Mouse (Mus musculus) small intestine, adult 2 months (tissue): ENCODE data around the gene Ears2. TPM values are rescaled to one million over a fixed set of nuclear protein-coding genes. Genes with fewer than 3 reads are reported as not detected.
A peak's percentile ranks its signal among the peaks of the same experiment; 100 is the strongest.

Experiments
- H3K27ac ChIP-seq: fragments of 200-500 bp; 2 replicates; pipeline ENCODE4 v1.5.1; 2012; ENCODE audit warnings: low read depth, low read length, control low read depth, inconsistent platforms; ENCODE audit not compliant: insufficient read depth
- H3K27me3 ChIP-seq: fragments of 200-500 bp; 2 replicates; pipeline ENCODE4 v1.6.1; 2012; ENCODE audit warnings: mild to moderate bottlenecking, moderate library complexity, low read length, inconsistent platforms; ENCODE audit not compliant: control insufficient read depth, insufficient read depth
- H3K36me3 ChIP-seq: fragments of 200-500 bp; 2 replicates; pipeline ENCODE4 v1.6.1; 2012; ENCODE audit warnings: mild to moderate bottlenecking, low read length, control low read depth, inconsistent platforms; ENCODE audit not compliant: control insufficient read depth, insufficient read depth
- H3K4me1 ChIP-seq: fragments of 200-500 bp; 2 replicates; pipeline ENCODE4 v1.6.1; 2012; ENCODE audit warnings: low read length, inconsistent platforms, mixed read lengths; ENCODE audit not compliant: control insufficient read depth, insufficient read depth, insufficient read length
- H3K4me3 ChIP-seq: fragments of 200-500 bp; 2 replicates; pipeline ENCODE4 v1.5.1; 2012; ENCODE audit warnings: low read depth, mild to moderate bottlenecking, control low read depth, inconsistent platforms, low read length, moderate library complexity
- CTCF ChIP-seq: fragments of 200-500 bp; IDR thresholded peaks from 2 replicates; pipeline ENCODE4 v1.5.1; 2012; ENCODE audit warnings: low read depth, mild to moderate bottlenecking, control low read depth, inconsistent platforms, low read length, moderate library complexity, mixed read lengths; ENCODE audit not compliant: insufficient replicate concordance, insufficient read length; ENCODE audit errors: extremely low read depth
- POLR2A ChIP-seq: fragments of 200-500 bp; IDR thresholded peaks from 2 replicates; pipeline ENCODE4 v1.6.1; 2012; ENCODE audit warnings: low read depth, mild to moderate bottlenecking, control low read depth, inconsistent platforms, low read length, moderate library complexity
- WGBS: fragments of 180-500 bp; shearing (Covaris S2); methylation state at CpG from one replicate; pipeline ENCODE4 v1.1.7; 2018; 5-methylcytosine and 5-hydroxymethylcytosine counted together
- polyA plus RNA-seq: library from polyadenylated mRNA; depleted of rRNA; stranded (reverse); fragments of >200 nt; gene quantifications from 2 replicates; pipeline ENCODE4 v1.2.3, GENCODE M21; 2012

Gene Ears2
- polyA plus RNA-seq, 1 experiment: 7.4 TPM

- no peak overlapping the region for H3K27ac ChIP-seq
- peaks cover 10% of the 10 kb centered on the region; the same call in 1 of the 2 replicates for H3K4me1 ChIP-seq
- H3K36me3 ChIP-seq: peaks cover 11% of the 10 kb centered on the region
- WGBS: 48% methylated on average over 1 of the region's 1 CpGs
- TF ChIP-seq POLR2A (no peak), CTCF (no peak)
- H3K4me3 ChIP-seq: no peak overlapping the region
- no peaks in the 10 kb centered on the region for H3K27me3 ChIP-seq
Observed at GRCm38 (mm10) chr7:122065656-122066055, 1.4 kb downstream of the Ears2 start.

GRCm38 (mm10) chr7:122056633-122057032 is 10.4 kb downstream of the Ears2 start:
- TF ChIP-seq CTCF (no peak), POLR2A (no peak)
- H3K4me3 ChIP-seq: no peak overlapping the region
- no peak overlapping the region for H3K27ac ChIP-seq
- peaks cover 3% of the 10 kb centered on the region; the same call in 1 of the 2 replicates for H3K4me1 ChIP-seq
- WGBS: 69% methylated on average over 5 of the region's 5 CpGs
- peaks cover 17% of the 10 kb centered on the region for H3K36me3 ChIP-seq
- H3K27me3 ChIP-seq: no peaks in the 10 kb centered on the region

GRCm38 (mm10) chr7:122050834-122051233 is 16.2 kb downstream of the Ears2 start:
- Histone ChIP-seq H3K36me3 (peaks cover 16% of the 10 kb centered on the region), H3K4me1 (peaks cover 10% of the 10 kb centered on the region; the same call in 1 of the 2 replicates), H3K27me3 (no peaks in the 10 kb centered on the region), H3K27ac (no peak overlapping the region), H3K4me3 (no peak overlapping the region)
- WGBS: 71% methylated on average over 1 of the region's 1 CpGs
- TF ChIP-seq POLR2A (no peak), CTCF (no peak)

- Histone ChIP-seq H3K4me3 (no peak overlapping the region), H3K4me1 (peaks cover 16% of the 10 kb centered on the region; the same call in 1 of the 2 replicates), H3K27me3 (no peaks in the 10 kb centered on the region), H3K27ac (no peak overlapping the region), H3K36me3 (peaks cover 2% of the 10 kb centered on the region; the same call in 1 of the 2 replicates)
- 93% methylated on average over 9 of the region's 9 CpGs for WGBS
- TF ChIP-seq CTCF (no peak), POLR2A (no peak)
Observed at GRCm38 (mm10) chr7:122048191-122048590, 18.9 kb downstream of the Ears2 start.

- peak overlapping the region; percentile 59 for H3K27ac ChIP-seq
- H3K36me3 ChIP-seq: peaks cover 4% of the 10 kb centered on the region; the same call in 1 of the 2 replicates
- TF ChIP-seq CTCF (no peak), POLR2A (no peak)
Observed at GRCm38 (mm10) chr7:122046813-122047212, 20.2 kb downstream of the Ears2 start.

GRCm38 (mm10) chr7:122045711-122046110 is 21.4 kb downstream of the Ears2 start:
- H3K4me1 ChIP-seq: peaks cover 16% of the 10 kb centered on the region; the same call in 1 of the 2 replicates
- H3K27ac ChIP-seq: peak overlapping the region; percentile 85; the same call in 1 of the 2 replicates
- no peak overlapping the region for H3K4me3 ChIP-seq
- WGBS: 42% methylated on average over 1 of the region's 1 CpGs
- peaks cover 6% of the 10 kb centered on the region for H3K36me3 ChIP-seq
- H3K27me3 ChIP-seq: no peaks in the 10 kb centered on the region
- TF ChIP-seq CTCF (no peak), POLR2A (no peak)

More at GRCm38 (mm10) chr7:122046813-122047212, 20.2 kb downstream of the Ears2 start:
- WGBS: 30% methylated on average over 2 of the region's 2 CpGs
- Histone ChIP-seq H3K27me3 (no peaks in the 10 kb centered on the region), H3K4me1 (peaks cover 16% of the 10 kb centered on the region; the same call in 1 of the 2 replicates), H3K4me3 (no peak overlapping the region)

- Histone ChIP-seq H3K36me3 (peaks cover 8% of the 10 kb centered on the region), H3K4me1 (peaks cover 16% of the 10 kb centered on the region; the same call in 1 of the 2 replicates), H3K27me3 (no peaks in the 10 kb centered on the region), H3K4me3 (no peak overlapping the region), H3K27ac (peak overlapping the region; percentile 85; the same call in 1 of the 2 replicates)
- TF ChIP-seq CTCF: no peak
- TF ChIP-seq POLR2A: no peak
- 81% methylated on average over 4 of the region's 4 CpGs for WGBS
Observed at GRCm38 (mm10) chr7:122045181-122045634, 21.9 kb downstream of the Ears2 start.
